Mouse (Mus musculus) left cerebral cortex, adult 8-10 months (tissue): ENCODE results near the gene Alox8. TPM values are rescaled to one million over a fixed set of nuclear protein-coding genes. Genes with fewer than 3 reads are reported as not detected.
A peak's percentile ranks its signal among the peaks of the same experiment; 100 is the strongest.

Experiments used
- DNase-seq, 2 experiments: peaks; one replicate each; pipeline ENCODE4 v3.0.0; 2022; ENCODE audit warnings: low spot score in 2 of 2
- total RNA-seq, 4 experiments: library from RNA; stranded (reverse); gene quantifications; 2 replicates each; pipeline ENCODE4 v1.2.4; 2022

Gene Alox8
- total RNA-seq, 4 experiments from 2014 or later = 9.2 to 11.4 (median 10.2) TPM

GRCm38 (mm10) chr11:69180120-69180519 is 17.5 kb downstream of the Alox8 start:
- no peak for DNase-seq

GRCm38 (mm10) chr11:69179512-69179911 is 18.1 kb downstream of the Alox8 start:
- DNase-seq = no peak

GRCm38 (mm10) chr11:69178525-69178924 is 19.1 kb downstream of the Alox8 start:
- DNase-seq = no peak

GRCm38 (mm10) chr11:69174722-69175121 is 22.9 kb downstream of the Alox8 start:
- no peak for DNase-seq

GRCm38 (mm10) chr11:69172606-69173005 is 25.0 kb downstream of the Alox8 start:
- no peak for DNase-seq

- DNase-seq = no peak
These were observed 26.0 kb downstream of the Alox8 start for GRCm38 (mm10) chr11:69171626-69172025.

- DNase-seq = peak in 1 of 2 experiments; percentile 71
These were observed 28.3 kb downstream of the Alox8 start for GRCm38 (mm10) chr11:69169313-69169712.

- DNase-seq = no peak
These were observed 40.8 kb downstream of the Alox8 start, which contains the start of gene Alox12b for GRCm38 (mm10) chr11:69156800-69157199. Gene Alox12b (plus strand): TSS chr11:69156989.

GRCm38 (mm10) chr11:69155351-69155750 is 42.3 kb downstream of the Alox8 start:
- no peak for DNase-seq

GRCm38 (mm10) chr11:69153831-69154230 is 43.8 kb downstream of the Alox8 start:
- DNase-seq = no peak

GRCm38 (mm10) chr11:69151004-69151403 is 46.6 kb downstream of the Alox8 start:
- DNase-seq = no peak

GRCm38 (mm10) chr11:69150444-69150843 is 47.2 kb downstream of the Alox8 start:
- peak in 1 of 2 experiments; percentile 42 for DNase-seq

GRCm38 (mm10) chr11:69149728-69150127 is 47.9 kb downstream of the Alox8 start:
- DNase-seq = no peak

- DNase-seq = no peak
These were observed 49.1 kb downstream of the Alox8 start for GRCm38 (mm10) chr11:69148451-69148960.

- DNase-seq = no peak
These were observed 50.1 kb downstream of the Alox8 start for GRCm38 (mm10) chr11:69147546-69147945.

- DNase-seq = no peak
These were observed 62.3 kb downstream of the Alox8 start for GRCm38 (mm10) chr11:69135361-69135760.

GRCm38 (mm10) chr11:69134622-69134968 is 63.0 kb downstream of the Alox8 start:
- DNase-seq = no peak

Other genes starting within 250 kb of the Alox8 start
- gene Arhgef15, start 240.4 kb downstream of the Alox8 start, total RNA-seq = 10 to 100 TPM; 35.5 to 40.0 (median 38.3) TPM
- 1 to 10 TPM; 4.0 to 8.6 (median 7.1) TPM for gene Slc25a35, start 229.7 kb downstream of the Alox8 start, total RNA-seq
- gene Rangrf, start 222.7 kb downstream of the Alox8 start, total RNA-seq = 10 to 100 TPM; 15.9 to 23.4 (median 19.8) TPM
- 10 to 100 TPM; 20.3 to 22.2 (median 20.9) TPM for gene Pfas, start 189.4 kb downstream of the Alox8 start, total RNA-seq
- gene Ctc1, start 181.9 kb downstream of the Alox8 start, total RNA-seq = 10 to 100 TPM; 37.1 to 42.9 (median 39.7) TPM
- gene Aurkb, start 152.2 kb downstream of the Alox8 start, total RNA-seq = under 1 TPM; 0.53 to 0.80 (median 0.62) TPM
- gene Borcs6, start 138.1 kb downstream of the Alox8 start, total RNA-seq = 10 to 100 TPM; 32.3 to 37.9 (median 33.5) TPM
- gene Tmem107, start 127.0 kb downstream of the Alox8 start, total RNA-seq = 10 to 100 TPM; 15.2 to 19.4 (median 17.1) TPM
- 1,000 to 10,000 TPM; 1,002 to 1,054 (median 1,038) TPM for gene Vamp2, start 109.4 kb downstream of the Alox8 start, total RNA-seq
- gene Per1, start 102.6 kb downstream of the Alox8 start, total RNA-seq = 100 to 1,000 TPM; 105 to 140 (median 114) TPM
- gene Hes7, start 77.4 kb downstream of the Alox8 start, total RNA-seq = 1 to 10 TPM in 1 of 4 experiments, under 1 TPM in 3; 0.20 to 1.3 (median 0.74) TPM
- gene 9130213A22Rik, start 75.3 kb downstream of the Alox8 start, total RNA-seq = 1 to 10 TPM; 1.1 to 1.4 (median 1.3) TPM
- 10 to 100 TPM in 1 of 4 experiments, 1 to 10 TPM in 3; 5.9 to 11.4 (median 8.9) TPM for gene Aloxe3, start 71.9 kb downstream of the Alox8 start, total RNA-seq
- gene Alox12b, start 40.9 kb downstream of the Alox8 start, total RNA-seq = 1 to 10 TPM; 5.7 to 8.9 (median 7.7) TPM
- gene Gucy2e, start 39.2 kb upstream of the Alox8 start, total RNA-seq = 1 to 10 TPM; 1.3 to 1.8 (median 1.5) TPM
- gene Cntrob, start 125.9 kb upstream of the Alox8 start, total RNA-seq = 10 to 100 TPM; 14.9 to 19.9 (median 17.4) TPM
- 10 to 100 TPM; 47.7 to 54.7 (median 51.5) TPM for gene Trappc1, start 126.1 kb upstream of the Alox8 start, total RNA-seq
- 10 to 100 TPM; 72.7 to 84.4 (median 78.8) TPM for gene Kcnab3, start 128.4 kb upstream of the Alox8 start, total RNA-seq
- 100 to 1,000 TPM; 160 to 180 (median 169) TPM for gene Rnf227, start 142.6 kb upstream of the Alox8 start, total RNA-seq
- 100 to 1,000 TPM; 370 to 420 (median 387) TPM for gene Chd3, start 171.6 kb upstream of the Alox8 start, total RNA-seq
- 100 to 1,000 TPM in 3 of 4 experiments, 10 to 100 TPM in 1; 99.9 to 140 (median 114) TPM for gene Naa38, start 197.6 kb upstream of the Alox8 start, total RNA-seq
- gene Cyb5d1, start 197.8 kb upstream of the Alox8 start, total RNA-seq = 10 to 100 TPM; 38.0 to 43.7 (median 42.5) TPM
- 1 to 10 TPM; 3.3 to 4.8 (median 3.5) TPM for gene Tmem88, start 200.4 kb upstream of the Alox8 start, total RNA-seq
- gene Kdm6b, start 215.8 kb upstream of the Alox8 start, total RNA-seq = 10 to 100 TPM; 17.3 to 29.2 (median 21.9) TPM